Comparison of ENCODE assay signal across 9 mouse cellular contexts in the genomic region with DNA sequence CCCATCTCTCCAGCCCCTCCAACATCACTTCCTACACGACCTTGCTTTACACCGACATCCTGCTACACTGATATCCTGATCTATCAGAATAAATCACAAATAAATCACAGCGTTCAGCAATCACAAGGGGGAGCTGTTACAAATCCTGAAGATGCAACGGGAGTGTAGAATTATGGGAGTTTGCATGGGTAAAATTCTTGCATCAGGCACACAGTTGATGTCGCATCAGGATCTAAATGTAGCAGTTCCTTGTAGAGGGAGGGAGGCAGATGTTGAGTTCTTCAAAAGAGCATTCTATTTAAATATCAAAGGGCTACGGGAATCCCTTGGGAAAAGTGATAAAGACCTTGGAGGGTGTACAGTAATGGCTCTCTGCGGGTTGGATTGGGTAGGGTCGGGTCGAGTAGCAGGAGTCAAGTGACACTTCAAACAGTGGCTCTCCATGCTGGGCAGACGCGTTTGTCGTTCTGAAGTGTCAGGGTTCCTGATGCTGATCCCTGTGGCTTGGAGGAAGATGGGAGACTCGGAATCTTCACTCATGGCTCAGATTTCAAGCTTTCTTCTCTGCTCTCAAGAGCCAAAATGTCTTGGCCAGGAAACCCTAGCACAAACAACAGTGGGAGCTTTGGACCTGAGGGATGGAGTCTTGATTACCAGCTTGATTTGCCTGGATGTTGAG. TPM values are rescaled to one million over a fixed set of nuclear protein-coding genes. Genes with fewer than 3 reads are reported as not detected.
A peak's percentile ranks its signal among the peaks of the same experiment; 100 is the strongest.
DNase-seq lines count a peak whose midpoint lies in the region; ATAC-seq and TF ChIP-seq lines count a peak whose summit lies in the region.
"Had no signal": no experiment of that assay in that cellular context is flagged by ENCODE, and none has a peak within 500 bp of the region (broad histone marks: within the 10 kb centered on the region; RNA-seq: fewer than 3 reads in every experiment).

No protein-coding gene starts in this region.

- TF ChIP-seq POLR2A in myocyte (IDR thresholded peaks at IDR 0.05; ENCODE audit: insufficient read length, low read depth): no peak

- no peak overlapping the region for H3K27ac ChIP-seq in heart, embryonic 14.5 days (replicated peaks in 1 of 2; ENCODE audit: control insufficient read depth in 1 of 2, insufficient read depth in 1 of 2, low read depth in 2 of 2, low read length in 2 of 2)
- no peak overlapping the region for H3K27ac ChIP-seq in hindbrain, embryonic 13.5 days

- H3K9ac ChIP-seq in heart, embryonic 14.5 days (ENCODE audit: low read length): no peak overlapping the region
- peak overlapping the region; percentile 53; the same call in 1 of the 2 replicates for H3K9ac ChIP-seq in hindbrain, embryonic 13.5 days

- no peaks in the 10 kb centered on the region for H3K79me2 ChIP-seq in myocyte (ENCODE audit: control insufficient read depth, insufficient read depth)

- peak overlapping the region; percentile 3 to 10; a peak in 3 of 4 replicates for H3K4me3 ChIP-seq in heart, embryonic 14.5 days (ENCODE audit: control insufficient read depth in 1 of 2, insufficient read depth in 1 of 2, low read depth in 1 of 2, low read length in 2 of 2)
- H3K4me3 ChIP-seq in hindbrain, embryonic 13.5 days: peak overlapping the region; percentile 14
- no peak overlapping the region for H3K4me3 ChIP-seq in myocyte

- peaks cover 0 to 2% of the 10 kb centered on the region in 2 experiments; a peak in 1 of 4 replicates for H3K4me1 ChIP-seq in heart, embryonic 14.5 days (ENCODE audit: control insufficient read depth in 2 of 2, insufficient read depth in 2 of 2, low read length in 2 of 2)
- H3K4me1 ChIP-seq in hindbrain, embryonic 13.5 days (replicated peaks): peaks cover 17% of the 10 kb centered on the region

- ATAC-seq in heart, embryonic 14.5 days (ENCODE audit: insufficient number of reproducible peaks, insufficient read depth, low FRiP score, low read depth): no peak
- ATAC-seq in hindbrain, embryonic 13.5 days (ENCODE audit: low FRiP score): no peak

- peaks cover 51% of the 10 kb centered on the region for H3K27me3 ChIP-seq in heart, embryonic 14.5 days (ENCODE audit: control insufficient read depth, insufficient read depth, low read length)
- peaks cover 28% of the 10 kb centered on the region for H3K27me3 ChIP-seq in hindbrain, embryonic 13.5 days
- H3K27me3 ChIP-seq in myocyte (ENCODE audit: control insufficient read depth, insufficient read depth, insufficient read length): no peaks in the 10 kb centered on the region

- peak overlapping the region; percentile 34 for H3K4me2 ChIP-seq in heart, embryonic 14.5 days (ENCODE audit: low read length)
- H3K4me2 ChIP-seq in hindbrain, embryonic 13.5 days: peak overlapping the region; percentile 45
- H3K4me2 ChIP-seq in myocyte (ENCODE audit: low read depth): peak overlapping the region; percentile 66

- DNase-seq in heart, postnatal 4 days: no peak
- peak; percentile 53 for DNase-seq in brain, adult 2 months (ENCODE audit: low read depth, low spot score)
- DNase-seq in ovary, postnatal 14 days (ENCODE audit: low spot score): no peak
- no peak for DNase-seq in adrenal gland, postnatal 10 days
- DNase-seq in urinary bladder, postnatal 4 days (ENCODE audit: low spot score in 2 of 2): no peak

- no peaks in the 10 kb centered on the region for H3K36me3 ChIP-seq in heart, embryonic 14.5 days (ENCODE audit: control insufficient read depth, insufficient read depth, low read length)
- H3K36me3 ChIP-seq in hindbrain, embryonic 13.5 days: no peaks in the 10 kb centered on the region
- H3K36me3 ChIP-seq in myocyte (ENCODE audit: control insufficient read depth, insufficient read depth): no peaks in the 10 kb centered on the region

- 3% methylated on average over 13 of the region's 13 CpGs for WGBS in heart, embryonic 14.5 days
- 11% methylated on average over 13 of the region's 13 CpGs for WGBS in hindbrain, embryonic 13.5 days

- no peaks in the 10 kb centered on the region for H3K9me3 ChIP-seq in heart, embryonic 14.5 days (ENCODE audit: control insufficient read depth, low read length)
- no peaks in the 10 kb centered on the region for H3K9me3 ChIP-seq in hindbrain, embryonic 13.5 days

- no peak overlapping the region for H3ac ChIP-seq in myocyte (ENCODE audit: control insufficient read depth, insufficient read length)

TF ChIP-seq in myocyte, 11 proteins besides CTCF, POLR2A, EP300 and RAD21:
- no peak for TF ChIP-seq MYOG (IDR thresholded peaks at IDR 0.05; ENCODE audit: control insufficient read depth in 1 of 3, insufficient read depth in 1 of 3, insufficient read length in 2 of 3, low read depth in 2 of 3)
- TF ChIP-seq TCF3 (IDR thresholded peaks at IDR 0.05; ENCODE audit: insufficient read length, low read depth): no peak
- TF ChIP-seq SRF (IDR thresholded peaks at IDR 0.05; ENCODE audit: control insufficient read depth, insufficient read length, low read depth): no peak
- TF ChIP-seq CEBPB (IDR thresholded peaks at IDR 0.05; ENCODE audit: insufficient read depth, poor library complexity, severe bottlenecking): no peak
- TF ChIP-seq TCF12 (IDR thresholded peaks at IDR 0.05; ENCODE audit: insufficient read depth, poor library complexity, severe bottlenecking): no peak
- TF ChIP-seq USF1 (IDR thresholded peaks at IDR 0.05; ENCODE audit: low read depth): no peak
- TF ChIP-seq MYOD1 (IDR thresholded peaks at IDR 0.05; ENCODE audit: control insufficient read depth in 1 of 3, insufficient read length in 2 of 3, low read depth in 2 of 3): no peak
- TF ChIP-seq POLR2AphosphoS2 (IDR thresholded peaks at IDR 0.05; ENCODE audit: insufficient read length, low read depth): no peak
- TF ChIP-seq MAX (IDR thresholded peaks at IDR 0.05; ENCODE audit: low read depth): no peak
- TF ChIP-seq E2F4 (IDR thresholded peaks at IDR 0.05; ENCODE audit: insufficient read depth): no peak
- no peak for TF ChIP-seq REST (IDR thresholded peaks at IDR 0.05; ENCODE audit: insufficient read depth, insufficient read length)

RNA-seq across cellular contexts. Expression of a gene that starts 16.0 kb away (rescaled TPM):
- polyA plus RNA-seq in heart, embryonic 14.5 days (2014; fragmentation: Nextera tagmentation; extraction: Ambion mirVana): 0.43 and 1.1 TPM in 2 replicates
- under 1 TPM; 0.24 to 0.97 TPM for total RNA-seq in heart, postnatal 4 days (2021)
- 13.8 and 17.9 TPM in 2 replicates for polyA plus RNA-seq in hindbrain, embryonic 13.5 days (2015; fragmentation: Nextera tagmentation; extraction: Ambion mirVana)
- polyA plus RNA-seq in myocyte (2012; fragmentation: generic; extraction: Trizol): 0.02 TPM
- total RNA-seq in adrenal gland, postnatal 10 days (2021): under 1 TPM; 0.90 to 0.91 TPM
- polyA plus RNA-seq: C2C12 had no signal
